Mouse (Mus musculus): ENCODE measurements around the gene Golgb1. TPM values are rescaled to one million over a fixed set of nuclear protein-coding genes. Genes with fewer than 3 reads are reported as not detected.

The Golgb1 gene
- polyA plus RNA-seq, 1 experiment from 2014 or later = 63.9 TPM

- DNase-seq (ENCODE audit: low spot score) = no peak
Observed at GRCm38 (mm10) chr16:36941895-36942294, 67.0 kb downstream of the Golgb1 start.

- DNase-seq (ENCODE audit: low spot score) = no peak
Observed at GRCm38 (mm10) chr16:36943591-36943990, 68.7 kb downstream of the Golgb1 start.

GRCm38 (mm10) chr16:36944895-36945424 lies 70.0 kb downstream of the Golgb1 start:
- DNase-seq (ENCODE audit: low spot score) = no peak

GRCm38 (mm10) chr16:36946459-36947159 lies 71.7 kb downstream of the Golgb1 start:
- no peak for DNase-seq (ENCODE audit: low spot score)

GRCm38 (mm10) chr16:36947646-36948197 lies 72.8 kb downstream of the Golgb1 start:
- no peak for DNase-seq (ENCODE audit: low spot score)

- no peak for DNase-seq (ENCODE audit: low spot score)
Observed at GRCm38 (mm10) chr16:36949614-36950336, 74.8 kb downstream of the Golgb1 start.

- DNase-seq (ENCODE audit: low spot score) = no peak
Observed at GRCm38 (mm10) chr16:36951029-36951428, 76.1 kb downstream of the Golgb1 start.

GRCm38 (mm10) chr16:36955106-36955505 lies 80.2 kb downstream of the Golgb1 start:
- DNase-seq (ENCODE audit: low spot score) = no peak

- DNase-seq (ENCODE audit: low spot score) = no peak
Observed at GRCm38 (mm10) chr16:36963415-36963814, 88.5 kb downstream of the Golgb1 start.

GRCm38 (mm10) chr16:36979127-36979526 lies 104.2 kb downstream of the Golgb1 start:
- DNase-seq (ENCODE audit: low spot score) = no peak

Other genes starting within 250 kb of the Golgb1 start
- 10.1 and 10.9 TPM in 2 replicates for gene Cd86, start 209.1 kb upstream of the Golgb1 start, polyA plus RNA-seq (2015; fragmentation: Nextera tagmentation; extraction: Ambion mirVana)
- 4.3 and 5.1 TPM in 2 replicates for gene Ildr1, start 181.2 kb upstream of the Golgb1 start, polyA plus RNA-seq (2015; fragmentation: Nextera tagmentation; extraction: Ambion mirVana)
- gene Slc15a2, start 90.2 kb upstream of the Golgb1 start, polyA plus RNA-seq (2015; fragmentation: Nextera tagmentation; extraction: Ambion mirVana) = 1.1 and 1.4 TPM in 2 replicates
- 20.4 and 22.8 TPM in 2 replicates for gene Iqcb1, start 46.8 kb upstream of the Golgb1 start, polyA plus RNA-seq (2015; fragmentation: Nextera tagmentation; extraction: Ambion mirVana)
- 5.3 and 5.8 TPM in 2 replicates for gene Eaf2, start 137 bp upstream of the Golgb1 start, polyA plus RNA-seq (2015; fragmentation: Nextera tagmentation; extraction: Ambion mirVana)
- gene Hcls1, start 59.8 kb downstream of the Golgb1 start, polyA plus RNA-seq (2015; fragmentation: Nextera tagmentation; extraction: Ambion mirVana) = 144 and 146 TPM in 2 replicates
- gene Fbxo40, start 115.3 kb downstream of the Golgb1 start, polyA plus RNA-seq (2015; fragmentation: Nextera tagmentation; extraction: Ambion mirVana) = 0.27 and 0.36 TPM in 2 replicates
- 4.7 and 6.8 TPM in 2 replicates for gene Polq, start 136.6 kb downstream of the Golgb1 start, polyA plus RNA-seq (2015; fragmentation: Nextera tagmentation; extraction: Ambion mirVana)

All from thymus, postnatal 0 days (tissue).